Mouse (Mus musculus) liver, embryonic 14.5 days (tissue): ENCODE measurements around the gene Olfr1065.
"Not testable (repeated sequence)": the region's sequence is repeated elsewhere in the genome, so short reads cannot be mapped to it uniquely, and the experiment has no call there.

Experiments
- CTCF ChIP-seq: IDR thresholded peaks from 2 replicates; pipeline ENCODE4 v1.5.1; 2016; ENCODE audit warnings: antibody characterized with exemption, low read depth, control low read depth
- EP300 ChIP-seq: IDR thresholded peaks from 2 replicates; pipeline ENCODE4 v1.6.1; 2016; ENCODE audit warnings: antibody characterized with exemption, low read depth

- TF ChIP-seq CTCF, EP300: not testable (repeated sequence)
Observed at GRCm38 (mm10) chr2:86428511-86428910, 21.9 kb downstream of the Olfr1065 start.
